Mouse (Mus musculus) lung, embryonic 15.5 days (tissue): ENCODE results near the gene Vmn1r52. TPM values are rescaled to one million over a fixed set of nuclear protein-coding genes. Genes with fewer than 3 reads are reported as not detected.
"Not testable (repeated sequence)": the region's sequence is repeated elsewhere in the genome, so short reads cannot be mapped to it uniquely, and the experiment has no call there.

Experiments
- ATAC-seq: fragments of 200-750 bp; cut with Nextera tagmentation; 2 replicates; pipeline ENCODE4 v1.8.0; 2017; ENCODE audit warnings: moderate number of reproducible peaks, borderline replicate concordance; ENCODE audit not compliant: low FRiP score, low TSS enrichment; ENCODE audit errors: extremely low read depth
- H3K27ac ChIP-seq: fragments of 300-500 bp; sonication (generic); 2 replicates; pipeline ENCODE4 v1.5.1; 2015; ENCODE audit warnings: moderate library complexity, mild to moderate bottlenecking, inconsistent platforms
- H3K27me3 ChIP-seq: fragments of 300-500 bp; sonication (generic); 2 replicates; pipeline ENCODE4 v1.6.1; 2015; ENCODE audit warnings: inconsistent platforms
- H3K36me3 ChIP-seq: fragments of 300-500 bp; sonication (generic); 2 replicates; pipeline ENCODE4 v1.6.1; 2015; ENCODE audit warnings: inconsistent platforms
- H3K4me1 ChIP-seq: fragments of 300-500 bp; sonication (generic); 2 replicates; pipeline ENCODE4 v1.6.1; 2015; ENCODE audit warnings: inconsistent platforms
- H3K4me2 ChIP-seq: fragments of 300-500 bp; sonication (generic); 2 replicates; pipeline ENCODE4 v1.6.1; 2015; ENCODE audit warnings: inconsistent platforms, mild to moderate bottlenecking, moderate library complexity
- H3K4me3 ChIP-seq: fragments of 300-500 bp; sonication (generic); 2 replicates; pipeline ENCODE4 v1.5.1; 2015; ENCODE audit warnings: mild to moderate bottlenecking, inconsistent platforms
- H3K9ac ChIP-seq: fragments of 300-500 bp; sonication (generic); 2 replicates; pipeline ENCODE4 v1.6.1; 2015; ENCODE audit warnings: inconsistent platforms
- H3K9me3 ChIP-seq: fragments of 300-500 bp; sonication (generic); 2 replicates; pipeline ENCODE4 v1.6.1; 2016; ENCODE audit warnings: inconsistent platforms
- WGBS: fragments of 180-500 bp; shearing (Covaris S2); methylation state at CpG from one replicate; pipeline ENCODE4 v1.1.7; 2015; 5-methylcytosine and 5-hydroxymethylcytosine counted together
- polyA plus RNA-seq: library from polyadenylated mRNA; unstranded; fragments of >200 nt; fragmentation: Nextera tagmentation; extraction: Ambion mirVana; gene quantifications from 2 replicates; pipeline ENCODE4 v1.2.1, GENCODE M21; 2015

Vmn1r52 gene
- polyA plus RNA-seq = not detected in 2 replicates

GRCm38 (mm10) chr6:90174508-90174907 is at the start of gene Vmn1r52:
TSS of gene Vmn1r52 (plus strand) at chr6:90174808.
- no peak within 1 kb of the TSS for H3K27ac ChIP-seq
- no peak within 1 kb of the TSS for H3K9ac ChIP-seq
- no peaks in the 10 kb centered on the region for H3K4me1 ChIP-seq
- ATAC-seq = no peak
- no peaks in the 10 kb centered on the region for H3K36me3 ChIP-seq
- WGBS = 59% methylated on average over 2 of the region's 2 CpGs
- no peaks in the 10 kb centered on the region for H3K9me3 ChIP-seq
- no peaks in the 10 kb centered on the region for H3K27me3 ChIP-seq
- H3K4me2 ChIP-seq = no peak within 1 kb of the TSS
- no peak within 1 kb of the TSS for H3K4me3 ChIP-seq

GRCm38 (mm10) chr6:90160139-90160538 is 14.5 kb upstream of the Vmn1r52 start:
- H3K4me3 ChIP-seq = no peak overlapping the region
- ATAC-seq = no peak
- H3K9ac ChIP-seq = no peak overlapping the region
- H3K27ac ChIP-seq = no peak overlapping the region
- no peaks in the 10 kb centered on the region for H3K4me1 ChIP-seq
- no peaks in the 10 kb centered on the region for H3K9me3 ChIP-seq
- no peaks in the 10 kb centered on the region for H3K27me3 ChIP-seq
- 63% methylated on average over 3 of the region's 3 CpGs for WGBS
- H3K4me2 ChIP-seq = no peak overlapping the region
- no peaks in the 10 kb centered on the region for H3K36me3 ChIP-seq

- not testable (repeated sequence) for H3K4me1 ChIP-seq, H3K4me3 ChIP-seq, H3K9ac ChIP-seq, H3K4me2 ChIP-seq, H3K27ac ChIP-seq, H3K27me3 ChIP-seq, H3K9me3 ChIP-seq, H3K36me3 ChIP-seq, ATAC-seq
- 66% methylated on average over 2 of the region's 2 CpGs for WGBS
These were observed 27.9 kb downstream of the Vmn1r52 start, which contains the start of gene V1ra8 for GRCm38 (mm10) chr6:90202493-90202892. TSS of gene V1ra8 (plus strand) at chr6:90202793.

GRCm38 (mm10) chr6:90224338-90224737 is 49.7 kb downstream of the Vmn1r52 start, which contains the start of gene Vmn1r53:
TSS of gene Vmn1r53 (minus strand) at chr6:90224438.
- Histone ChIP-seq H3K27ac (no peak within 1 kb of the TSS), H3K27me3 (no peaks in the 10 kb centered on the region), H3K9me3 (no peaks in the 10 kb centered on the region), H3K4me1 (no peaks in the 10 kb centered on the region), H3K4me3 (no peak within 1 kb of the TSS), H3K4me2 (no peak within 1 kb of the TSS), H3K36me3 (no peaks in the 10 kb centered on the region), H3K9ac (no peak within 1 kb of the TSS)
- 77% methylated on average over 1 of the region's 1 CpGs for WGBS
- ATAC-seq = no peak

Other genes starting within 250 kb of the Vmn1r52 start
- gene Vmn1r45, start 234.2 kb upstream of the Vmn1r52 start, polyA plus RNA-seq = not detected in 2 replicates
- not detected in 2 replicates for gene Vmn1r46, start 205.5 kb upstream of the Vmn1r52 start, polyA plus RNA-seq
- gene Vmn1r47, start 158.7 kb upstream of the Vmn1r52 start, polyA plus RNA-seq = not detected in 2 replicates
- gene Vmn1r48, start 138.0 kb upstream of the Vmn1r52 start, polyA plus RNA-seq = not detected in 2 replicates
- not detected in 2 replicates for gene Vmn1r49, start 96.3 kb upstream of the Vmn1r52 start, polyA plus RNA-seq
- not detected in 2 replicates for gene Vmn1r50, start 73.4 kb upstream of the Vmn1r52 start, polyA plus RNA-seq
- not detected in 2 replicates for gene Vmn1r51, start 52.2 kb upstream of the Vmn1r52 start, polyA plus RNA-seq
- gene V1ra8, start 28.0 kb downstream of the Vmn1r52 start, polyA plus RNA-seq = not detected in 2 replicates
- gene Vmn1r53, start 49.6 kb downstream of the Vmn1r52 start, polyA plus RNA-seq = 0.14 TPM in 1 of 2 replicates, not detected in the other
- gene Vmn1r54, start 71.5 kb downstream of the Vmn1r52 start, polyA plus RNA-seq = not detected in 2 replicates
- gene BC048671, start 126.4 kb downstream of the Vmn1r52 start, polyA plus RNA-seq = not detected in 2 replicates
- 0.11 TPM in 1 of 2 replicates, not detected in the other for gene Chst13, start 150.4 kb downstream of the Vmn1r52 start, polyA plus RNA-seq
- 0.25 TPM in 1 of 2 replicates, not detected in the other for gene Uroc1, start 158.5 kb downstream of the Vmn1r52 start, polyA plus RNA-seq
- gene Zxdc, start 194.7 kb downstream of the Vmn1r52 start, polyA plus RNA-seq = 7.5 and 7.6 TPM in 2 replicates